ENCODE assay signal across 22 mouse cellular contexts in the genomic region with DNA sequence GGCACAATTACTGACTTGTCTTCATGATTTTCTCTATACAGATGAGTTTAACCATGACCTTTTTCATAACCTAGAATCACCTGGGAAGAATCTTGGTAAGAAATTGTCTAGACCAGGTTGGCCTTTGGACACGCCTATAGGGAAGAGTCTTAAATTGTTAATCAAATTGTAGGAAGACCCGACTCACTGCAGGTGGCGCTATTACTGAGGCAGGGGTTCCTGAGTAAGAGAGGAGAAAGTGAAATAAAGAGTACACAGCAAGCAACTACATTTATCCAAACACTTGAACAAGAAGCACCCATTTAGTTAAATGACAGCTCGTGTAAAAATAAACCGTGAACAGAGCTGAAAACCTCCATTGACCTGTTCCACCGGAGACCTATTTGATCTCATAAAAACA.
DNase-seq lines count a peak whose midpoint lies in the region; ATAC-seq and TF ChIP-seq lines count a peak whose summit lies in the region.
"Had no signal": no experiment of that assay in that cellular context is flagged by ENCODE, and none has a peak within 500 bp of the region (broad histone marks: within the 10 kb centered on the region; RNA-seq: fewer than 3 reads in every experiment).

No protein-coding gene starts in this region.

- peak; percentile 44 for TF ChIP-seq RAD21 in CH12.LX (IDR thresholded peaks at IDR 0.05; ENCODE audit: low read depth, low read length)

- in situ Hi-C loops in CH12.LX (cut with MboI; ENCODE audit: low pct_ligation_motif_present, low pct_unique_long_range_greater_than_20kb, low sequenced_read_pairs) = no loop called here

- no peak for TF ChIP-seq POLR2A in CH12.LX (IDR thresholded peaks at IDR 0.05; ENCODE audit: low read depth, low read length)

- peak; percentile 20 for DNase-seq in CH12.LX (ENCODE audit: extremely low read depth)
- peak; percentile 9 for DNase-seq in ES-CJ7 (ENCODE audit: low read depth, low spot score)
- peak; percentile 30 for DNase-seq in R1 (ENCODE audit: low read depth, low spot score)
- no peak for DNase-seq in stomach, postnatal 0 days (ENCODE audit: low spot score)
- DNase-seq in heart, adult 8-10 months (ENCODE audit: low spot score) = no peak
- no peak for DNase-seq in liver, postnatal 0 days
- no peak for DNase-seq in thymus, postnatal 4 days
- DNase-seq: adrenal gland, adult 8-10 months; adrenal gland, postnatal 14 days; adrenal gland, postnatal 36 days; cerebellum, adult 11-12 months; cerebellum, adult 2 months; cerebellum, adult 9-10 months; cerebellum, postnatal 10 days; cerebellum, postnatal 25 days had no signal

- no peaks in the 10 kb centered on the region for H3K36me3 ChIP-seq in CH12.LX (replicated peaks in 1 of 2; ENCODE audit: control insufficient read depth in 1 of 2, insufficient read depth in 1 of 2, low read length in 1 of 2)
- no peaks in the 10 kb centered on the region for H3K36me3 ChIP-seq in stomach, postnatal 0 days (ENCODE audit: control insufficient read depth, insufficient read depth, low read length)
- H3K36me3 ChIP-seq in liver, postnatal 0 days (replicated peaks; ENCODE audit: insufficient read depth, low read length) = no peaks in the 10 kb centered on the region
- H3K36me3 ChIP-seq: embryonic facial prominence, embryonic 10.5 days; embryonic facial prominence, embryonic 12.5 days; G1E had no signal

- H3K9ac ChIP-seq in CH12.LX (ENCODE audit: insufficient read depth, low read depth) = no peak overlapping the region
- H3K9ac ChIP-seq in stomach, postnatal 0 days (ENCODE audit: low read length) = no peak overlapping the region
- H3K9ac ChIP-seq in liver, postnatal 0 days (replicated peaks) = no peak overlapping the region
- H3K9ac ChIP-seq: embryonic facial prominence, embryonic 12.5 days; forebrain, embryonic 13.5 days had no signal

- no peaks in the 10 kb centered on the region for H3K27me3 ChIP-seq in CH12.LX (replicated peaks)
- H3K27me3 ChIP-seq in stomach, postnatal 0 days (ENCODE audit: control insufficient read depth, insufficient read depth, low read length) = no peaks in the 10 kb centered on the region
- no peaks in the 10 kb centered on the region for H3K27me3 ChIP-seq in liver, postnatal 0 days (ENCODE audit: insufficient read depth, low read length)
- H3K27me3 ChIP-seq: embryonic facial prominence, embryonic 12.5 days; forebrain, embryonic 13.5 days; Patski had no signal

- no peak for ATAC-seq in stomach, postnatal 0 days (ENCODE audit: low FRiP score, low TSS enrichment)
- no peak for ATAC-seq in liver, postnatal 0 days
- ATAC-seq: activated CD4-positive, CD25-positive, alpha-beta regulatory T cell, adult 4 months; forebrain, embryonic 13.5 days; forebrain, embryonic 16.5 days; Patski had no signal

- no peak overlapping the region for H3K27ac ChIP-seq in CH12.LX (ENCODE audit: insufficient read depth, low read depth)
- H3K27ac ChIP-seq in stomach, postnatal 0 days (replicated peaks) = no peak overlapping the region
- H3K27ac ChIP-seq in liver, postnatal 0 days (ENCODE audit: low read depth) = no peak overlapping the region
- H3K27ac ChIP-seq: embryonic facial prominence, embryonic 10.5 days; embryonic facial prominence, embryonic 12.5 days; forebrain, embryonic 13.5 days had no signal

- no peak overlapping the region for H3K4me3 ChIP-seq in CH12.LX (replicated peaks in 1 of 3; ENCODE audit: low read depth in 2 of 3, low read length in 2 of 3, poor library complexity in 1 of 3)
- no peak overlapping the region for H3K4me3 ChIP-seq in stomach, postnatal 0 days (ENCODE audit: low read depth, low read length)
- H3K4me3 ChIP-seq in liver, postnatal 0 days (ENCODE audit: low read depth, low read length) = no peak overlapping the region
- H3K4me3 ChIP-seq: embryonic facial prominence, embryonic 10.5 days; embryonic facial prominence, embryonic 12.5 days; forebrain, embryonic 13.5 days had no signal

- no peaks in the 10 kb centered on the region for H3K79me2 ChIP-seq in CH12.LX (replicated peaks; ENCODE audit: control insufficient read depth, extremely low read depth, insufficient read depth, poor library complexity, severe bottlenecking)

- H3K9me3 ChIP-seq in CH12.LX (replicated peaks; ENCODE audit: low read length) = no peaks in the 10 kb centered on the region
- H3K9me3 ChIP-seq in stomach, postnatal 0 days (ENCODE audit: control insufficient read depth, low read length) = no peaks in the 10 kb centered on the region
- 0 out of 2 replicates have a peak, but pooled peaks cover 2% of the 10 kb centered on the region for H3K9me3 ChIP-seq in liver, postnatal 0 days (ENCODE audit: low read length)
- H3K9me3 ChIP-seq: embryonic facial prominence, embryonic 10.5 days; embryonic facial prominence, embryonic 12.5 days; forebrain, embryonic 13.5 days had no signal

- peak in 1 of 2 experiments; percentile 62; a peak in 2 of 4 replicates for TF ChIP-seq CTCF in CH12.LX (conservative IDR thresholded peaks at IDR 0.05 in 1 of 2, IDR thresholded peaks at IDR 0.05 in 1 of 2; ENCODE audit: low read depth in 2 of 2, low read length in 2 of 2)
- 0 out of 2 replicates have a peak, but pooled peaks have one; percentile 3 for TF ChIP-seq CTCF in stomach, postnatal 0 days (IDR thresholded peaks at IDR 0.05; ENCODE audit: low read depth)
- TF ChIP-seq CTCF in liver, postnatal 0 days (IDR thresholded peaks at IDR 0.05; ENCODE audit: low read depth) = no peak

- no peaks in the 10 kb centered on the region for H3K4me1 ChIP-seq in CH12.LX (ENCODE audit: control insufficient read depth in 1 of 2, insufficient read depth in 2 of 2)
- H3K4me1 ChIP-seq in stomach, postnatal 0 days (replicated peaks; ENCODE audit: control insufficient read depth, insufficient read depth) = no peaks in the 10 kb centered on the region
- H3K4me1 ChIP-seq in liver, postnatal 0 days (ENCODE audit: insufficient read depth) = no peaks in the 10 kb centered on the region
- H3K4me1 ChIP-seq: embryonic facial prominence, embryonic 10.5 days; embryonic facial prominence, embryonic 12.5 days; forebrain, embryonic 13.5 days had no signal

- WGBS in stomach, postnatal 0 days = 77% methylated on average over 6 of the region's 6 CpGs
- WGBS in liver, postnatal 0 days (ENCODE audit: insufficient replicate concordance) = 76% methylated on average over 6 of the region's 6 CpGs

- dilution Hi-C loops in CH12.LX (cut with MboI; ENCODE audit: extremely low pct_ligation_motif_present, extremely low pct_unique_long_range_greater_than_20kb, low sequenced_read_pairs) = no loop called here

- no peak for TF ChIP-seq EP300 in CH12.LX (IDR thresholded peaks at IDR 0.05; ENCODE audit: low read length)
- TF ChIP-seq EP300 in stomach, postnatal 0 days (optimal IDR thresholded peaks at IDR 0.05) = no peak
- TF ChIP-seq EP300 in liver, postnatal 0 days (IDR thresholded peaks at IDR 0.05; ENCODE audit: low read depth) = no peak

- no peak overlapping the region for H3K4me2 ChIP-seq in CH12.LX (ENCODE audit: insufficient read depth, low read depth, poor library complexity, severe bottlenecking)
- no peak overlapping the region for H3K4me2 ChIP-seq in stomach, postnatal 0 days (replicated peaks; ENCODE audit: low read depth)
- H3K4me2 ChIP-seq in liver, postnatal 0 days (ENCODE audit: low read depth, low read length) = no peak overlapping the region
- H3K4me2 ChIP-seq: embryonic facial prominence, embryonic 12.5 days; forebrain, embryonic 13.5 days had no signal

TF ChIP-seq in CH12.LX, 34 proteins besides CTCF, POLR2A, EP300 and RAD21:
- TF ChIP-seq ZKSCAN1 (IDR thresholded peaks at IDR 0.05; ENCODE audit: borderline replicate concordance, low read depth, low read length) (no peak), SMC3 (IDR thresholded peaks at IDR 0.05; ENCODE audit: low read depth, low read length) (peak; percentile 58)
TF ChIP-seq in CH12.LX: peak in this region for 1.

Comparison
In these comparisons a context has a peak if more than half of its experiments do, and no peak if none do; other contexts are left out.
1. DNase-seq: peak in CH12.LX (single experiment), ES-CJ7 (single experiment) and R1 (single experiment); none in stomach, postnatal 0 days (single experiment), heart, adult 8-10 months (single experiment), liver, postnatal 0 days (single experiment) and thymus, postnatal 4 days (single experiment).